Mouse (Mus musculus) v-Abl transformed pro-B cells (cell line): Measurements from ENCODE around the gene Itga1.

ENCODE experiments used
- in situ Hi-C, 2 experiments: fragments of 400-800 bp; cut with MboI; formaldehyde crosslinking; loops; one replicate each; pipeline ENCODE4 v1.15.1; 2025; ENCODE audit not compliant: unreplicated experiment in 2 of 2

Itga1 gene

DNA sequence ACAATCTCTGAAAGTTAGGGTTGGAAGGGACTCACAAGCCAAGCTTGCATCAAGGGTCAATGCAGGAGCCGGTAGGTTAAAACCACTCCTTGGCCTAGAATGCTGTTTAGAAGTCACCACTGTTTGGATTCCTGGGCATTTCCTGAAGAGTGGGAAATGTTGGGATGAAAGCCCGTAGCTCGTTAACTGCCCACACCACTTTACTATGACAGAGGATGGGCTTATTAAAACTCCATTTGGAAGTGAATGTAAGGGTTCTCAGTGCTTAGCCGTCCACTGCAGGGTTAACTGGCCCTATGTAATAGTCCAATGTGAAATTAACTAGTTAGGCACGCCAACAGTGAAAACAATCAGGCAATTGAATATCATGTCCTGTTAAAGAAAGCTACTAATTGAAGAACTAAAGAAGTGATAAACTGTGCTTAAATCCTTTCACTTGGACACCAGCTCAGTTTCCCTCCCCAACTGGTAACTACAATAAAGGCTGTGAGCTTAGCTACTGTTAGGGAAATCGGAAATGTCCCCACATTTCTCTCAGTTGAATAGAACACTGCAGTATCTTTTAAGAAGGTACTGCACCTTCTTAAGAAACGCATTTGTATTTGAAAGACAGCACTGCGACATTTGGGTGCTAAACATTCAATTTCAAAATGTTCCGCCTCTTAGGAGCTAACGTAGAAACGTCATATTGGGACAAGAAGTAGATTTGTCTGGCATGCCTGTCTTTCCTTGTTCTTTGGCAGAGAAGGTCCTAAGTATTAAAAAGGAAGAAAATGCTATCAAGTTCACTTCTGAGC, 1.2 kb downstream of the Itga1 start:
- in situ Hi-C loops = no loop called here

DNA sequence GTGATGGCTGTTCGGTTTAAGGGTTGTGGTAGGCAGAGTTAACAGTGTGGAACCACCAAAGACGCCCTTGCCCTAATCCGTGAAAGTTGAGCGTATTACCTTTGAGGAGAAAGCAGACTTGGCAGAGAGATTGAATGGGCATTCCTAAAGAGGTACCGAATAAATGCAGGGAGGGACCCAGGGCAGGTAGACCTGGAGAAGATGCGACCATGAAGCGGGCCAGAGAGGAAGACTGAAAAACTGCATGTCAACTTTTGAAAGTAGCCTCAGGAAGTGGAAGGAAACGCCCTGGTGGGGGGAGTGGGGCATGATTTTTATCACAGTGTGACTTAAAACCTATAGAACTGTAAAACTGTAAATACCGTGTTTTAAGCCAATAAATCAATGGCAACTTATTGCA, 2.4 kb downstream of the Itga1 start:
- in situ Hi-C loops = no loop called here

DNA sequence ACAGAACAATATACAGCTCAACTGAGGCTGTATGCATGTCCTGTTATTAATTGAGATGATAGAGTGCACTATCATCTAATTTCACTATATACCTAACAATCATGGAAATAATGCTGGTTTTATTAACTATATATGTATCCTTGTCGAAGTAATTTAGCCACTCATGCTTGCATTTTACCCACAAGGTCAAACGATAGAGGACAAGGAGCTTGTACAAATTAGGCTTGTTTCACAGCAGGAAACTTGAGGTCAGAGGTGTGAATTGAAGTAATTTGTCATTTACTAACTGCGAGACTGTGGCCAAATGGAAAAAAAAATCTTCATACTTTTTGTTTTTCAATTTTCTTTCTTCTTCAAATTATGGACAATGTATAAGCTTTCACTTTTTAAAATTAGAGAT, 3.5 kb downstream of the Itga1 start:
- in situ Hi-C loops = no loop called here

DNA sequence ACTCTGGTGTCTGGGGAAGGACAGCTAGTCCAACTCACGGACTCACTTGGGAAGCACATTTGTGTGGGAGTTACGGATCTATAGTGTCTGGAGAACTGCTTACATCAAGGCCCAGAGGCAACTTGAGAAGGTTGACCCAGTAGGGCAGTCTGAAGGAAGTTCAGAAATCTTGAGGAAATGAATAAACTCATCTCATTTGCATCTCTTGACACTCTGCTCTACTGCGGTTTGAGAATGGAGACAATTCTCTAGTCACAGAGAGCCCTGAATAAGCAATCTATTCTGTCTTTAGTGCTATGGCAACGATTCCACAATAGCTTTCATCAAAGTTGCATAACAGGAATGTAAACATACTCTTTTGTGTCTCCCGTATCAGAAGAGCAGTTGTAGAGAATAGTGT, 4.8 kb downstream of the Itga1 start:
- in situ Hi-C loops = no loop called here

DNA sequence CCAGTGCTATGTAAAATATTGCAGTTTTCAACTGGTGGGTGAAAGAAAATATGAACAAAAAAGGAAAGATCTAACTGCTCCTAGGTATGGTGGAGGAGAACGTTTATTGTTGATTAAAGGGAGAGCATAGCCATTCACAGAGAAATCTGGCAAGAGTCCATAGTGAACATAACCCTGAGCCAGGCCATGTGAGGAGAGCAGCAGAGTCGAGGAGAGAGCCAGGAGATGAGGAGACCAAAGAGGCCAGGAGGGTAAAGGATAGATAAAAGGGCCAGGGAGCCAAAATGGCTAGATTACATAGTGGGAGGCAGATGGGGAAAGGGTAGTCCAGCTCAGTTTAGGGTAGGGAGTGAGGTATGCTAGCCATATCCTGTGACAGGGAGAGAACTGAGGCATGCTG, 5.5 kb downstream of the Itga1 start:
- in situ Hi-C loops = no loop called here

DNA sequence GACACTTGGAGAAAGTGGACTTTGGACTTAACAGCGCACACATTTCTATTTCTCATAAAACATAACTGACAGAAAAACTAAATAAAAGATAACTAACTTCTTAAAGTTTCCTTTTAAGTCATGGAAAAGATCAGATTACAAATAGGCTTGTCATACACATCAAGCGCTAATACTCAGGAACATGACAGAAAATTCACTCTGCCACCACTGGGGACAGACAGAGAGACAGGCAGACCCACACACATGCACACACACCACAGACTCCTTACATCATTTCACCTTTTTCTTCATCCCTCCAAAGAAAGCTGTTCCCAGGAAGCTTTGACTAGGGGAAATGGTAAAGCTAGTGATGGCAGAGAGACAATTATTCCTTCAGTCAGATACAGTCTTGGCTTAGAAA, 6.4 kb downstream of the Itga1 start:
- in situ Hi-C loops = no loop called here

DNA sequence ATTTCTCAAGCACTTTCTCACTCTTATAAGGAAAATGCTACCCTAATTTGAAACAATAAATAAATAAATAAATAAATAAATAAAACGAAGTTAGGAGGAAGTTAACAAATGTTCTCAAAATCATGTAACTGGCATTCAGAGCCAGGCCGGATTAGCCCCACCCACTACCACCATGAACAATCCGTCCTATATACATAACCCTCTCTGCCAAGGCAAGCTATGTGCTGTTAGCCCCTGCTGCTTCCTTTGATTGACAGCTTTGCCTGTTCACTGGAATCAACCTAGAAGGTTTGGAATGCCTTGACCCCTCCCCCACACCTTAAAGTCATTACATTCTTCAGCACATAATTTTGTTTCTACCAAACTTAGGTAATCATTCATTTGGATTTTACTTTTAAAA, 10.3 kb downstream of the Itga1 start:
- in situ Hi-C loops = no loop called here

DNA sequence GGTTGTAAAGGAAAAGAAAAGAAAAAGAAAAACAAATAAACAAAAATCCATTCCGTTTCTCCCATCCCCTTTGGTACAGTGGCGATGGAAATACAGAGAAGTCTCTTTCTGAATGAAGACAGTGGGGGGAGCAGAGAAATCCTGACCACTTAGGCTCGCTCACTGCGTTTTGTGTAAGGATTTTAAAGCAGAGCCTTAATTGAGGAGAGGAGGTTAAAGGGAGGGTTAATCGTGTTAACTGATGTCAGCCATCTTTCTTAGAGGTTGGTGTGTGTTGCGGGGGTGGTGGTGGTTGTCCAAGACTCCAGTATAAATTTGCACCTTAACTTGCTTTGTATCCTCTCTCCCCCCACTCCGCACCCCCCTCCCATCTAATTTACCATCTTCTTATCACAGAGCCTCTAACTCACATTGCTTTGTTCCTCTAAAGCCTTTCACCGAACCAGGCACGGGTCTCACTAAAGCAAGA, 10.8 kb downstream of the Itga1 start:
- in situ Hi-C loops = no loop called here

DNA sequence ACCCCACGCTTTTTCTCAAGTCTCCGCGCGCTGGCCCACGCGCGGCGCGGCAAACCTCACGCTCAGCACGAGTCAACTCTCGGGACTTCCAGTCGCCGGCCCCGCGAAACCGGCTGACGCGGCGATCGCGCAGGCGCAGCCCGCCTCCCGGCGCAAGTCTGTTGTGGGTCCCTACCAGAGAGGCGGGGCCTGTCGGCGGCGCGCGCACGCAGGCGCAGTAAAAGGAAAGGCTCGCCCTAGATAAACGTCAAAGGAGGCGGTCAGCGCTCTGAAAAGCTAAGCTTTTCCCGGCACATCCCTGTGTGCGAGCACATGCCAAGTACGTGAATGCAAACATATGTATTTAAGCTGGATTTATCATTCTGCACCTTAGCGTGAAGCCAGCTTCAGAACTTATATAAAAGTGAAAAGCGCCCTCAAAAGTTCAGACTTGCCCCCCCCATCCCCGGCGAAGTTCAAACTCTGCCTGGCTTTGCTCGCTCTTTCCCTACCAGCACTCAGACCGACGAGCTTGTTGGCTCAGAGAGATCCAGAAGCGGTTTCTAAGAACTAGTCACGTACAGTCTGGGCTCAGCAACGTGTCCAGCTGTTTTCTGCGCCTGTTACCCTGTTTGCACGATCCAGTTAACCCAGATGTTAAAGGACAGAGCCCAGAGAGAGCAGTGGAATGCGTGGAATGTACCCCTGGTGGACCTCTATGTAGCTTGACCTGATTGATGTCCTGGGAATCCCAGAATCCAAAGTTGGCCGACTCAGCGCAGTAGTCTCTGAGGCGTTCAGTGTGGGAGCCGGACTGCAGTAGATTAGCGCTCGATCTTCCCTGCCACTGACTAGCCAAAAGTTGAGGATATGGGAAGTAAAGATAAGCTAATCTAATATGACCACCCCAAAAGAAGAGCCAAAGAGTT, 11.4 kb downstream of the Itga1 start, which contains the start of gene Pelo:
TSS of gene Pelo (minus strand) at position 118 of the 908 bp plus-strand sequence.
- in situ Hi-C loops = no loop called here

DNA sequence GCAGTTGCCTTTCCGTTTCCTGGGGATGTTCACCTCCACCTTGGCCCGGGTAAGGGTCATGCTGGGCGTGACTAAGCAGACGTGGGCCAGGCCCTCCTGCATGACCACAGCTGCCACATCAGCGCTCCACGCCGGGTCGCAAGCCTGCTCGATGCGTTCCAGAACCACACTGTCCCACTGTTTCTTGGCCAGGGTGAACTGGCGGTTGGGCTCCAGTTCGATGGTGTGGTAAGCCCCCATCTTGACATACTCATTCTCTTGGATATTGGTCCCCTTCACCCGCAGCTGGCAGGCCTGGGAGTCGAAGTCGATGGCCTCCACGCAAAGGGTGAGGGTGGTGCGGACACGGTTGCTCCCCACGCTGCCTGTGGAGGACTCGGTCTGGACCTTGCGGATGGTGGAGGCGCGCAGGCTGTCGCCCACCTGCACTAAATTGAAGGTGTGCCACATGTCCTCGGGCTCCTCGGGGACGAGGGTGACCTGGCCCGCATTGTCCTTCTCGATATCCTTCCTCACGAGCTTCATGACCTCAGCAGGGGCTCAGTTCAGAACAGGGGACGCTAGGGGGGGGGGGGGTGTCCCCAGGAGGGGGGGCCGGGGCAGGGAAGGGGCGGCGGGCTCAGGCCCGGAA, 12.3 kb downstream of the Itga1 start:
- in situ Hi-C loops = loop anchor here in 1 of 2 experiments (5.0 to 10.0 kb wide), 2 partner anchors 88 to 125 kb away; no protein-coding TSS in a partner anchor

DNA sequence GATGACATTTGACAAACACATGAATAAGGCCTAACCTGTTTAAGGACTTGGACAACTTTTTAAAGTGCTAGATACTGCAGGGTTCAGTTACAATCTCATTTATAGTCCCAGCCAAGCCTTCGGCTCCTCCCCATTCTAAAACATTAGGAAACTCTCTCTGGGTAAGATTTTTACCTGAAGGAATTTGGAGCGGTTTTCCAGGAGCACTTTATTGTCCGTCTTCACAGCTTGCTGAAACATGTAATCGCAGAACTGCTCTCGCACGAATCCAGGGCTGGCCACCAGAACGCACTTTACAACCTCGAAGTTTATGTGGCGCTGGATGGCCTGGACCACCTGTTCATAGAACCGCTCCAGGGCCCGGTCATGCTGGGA, 12.8 kb downstream of the Itga1 start:
- in situ Hi-C loops = loop anchor here in 1 of 2 experiments (5.0 to 10.0 kb wide), 2 partner anchors 88 to 126 kb away; no protein-coding TSS in a partner anchor

DNA sequence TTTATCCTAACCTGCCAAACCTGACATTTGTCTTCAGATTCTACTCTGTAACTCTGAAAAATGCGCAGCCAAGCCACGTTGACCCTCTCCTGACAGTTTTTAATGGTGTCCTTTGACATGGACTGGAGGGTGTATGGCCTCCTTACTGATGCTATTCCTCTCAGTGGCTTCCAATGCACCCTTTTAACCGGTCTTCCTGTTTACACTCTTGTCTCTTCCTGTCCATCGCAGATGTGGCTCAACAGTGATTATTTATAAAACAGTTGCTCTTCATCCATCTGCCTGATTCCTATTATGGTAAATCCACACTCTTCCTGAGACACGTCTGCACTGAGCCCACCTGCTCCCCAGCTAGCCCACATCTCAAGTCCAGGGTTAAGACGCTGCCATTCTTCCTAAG, 15.8 kb downstream of the Itga1 start:
- in situ Hi-C loops = loop anchor here in 1 of 2 experiments (5.0 to 10.0 kb wide), 2 partner anchors 91 to 129 kb away; no protein-coding TSS in a partner anchor

DNA sequence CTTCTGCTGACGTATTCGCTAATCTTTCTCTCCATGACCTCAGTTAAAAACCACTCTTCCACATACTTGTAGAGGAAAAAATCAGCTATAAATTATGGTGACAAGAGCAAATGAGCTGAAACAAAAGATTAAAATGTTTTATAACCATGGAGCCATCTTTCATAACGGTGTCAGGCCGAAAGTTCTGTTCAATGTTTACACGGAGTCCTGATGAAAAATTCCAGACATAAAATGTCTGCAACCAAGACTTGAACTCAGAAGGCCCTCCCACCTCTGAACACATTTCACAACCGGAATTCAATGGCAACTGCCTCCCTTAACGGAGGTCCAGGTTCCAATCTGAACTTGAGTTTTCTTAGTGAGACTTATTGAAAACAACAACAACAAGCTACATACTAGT, 19.4 kb downstream of the Itga1 start:
- in situ Hi-C loops = loop anchor here in 1 of 2 experiments (10.0 kb wide), 1 partner anchor 132 kb away; no protein-coding TSS in a partner anchor

DNA sequence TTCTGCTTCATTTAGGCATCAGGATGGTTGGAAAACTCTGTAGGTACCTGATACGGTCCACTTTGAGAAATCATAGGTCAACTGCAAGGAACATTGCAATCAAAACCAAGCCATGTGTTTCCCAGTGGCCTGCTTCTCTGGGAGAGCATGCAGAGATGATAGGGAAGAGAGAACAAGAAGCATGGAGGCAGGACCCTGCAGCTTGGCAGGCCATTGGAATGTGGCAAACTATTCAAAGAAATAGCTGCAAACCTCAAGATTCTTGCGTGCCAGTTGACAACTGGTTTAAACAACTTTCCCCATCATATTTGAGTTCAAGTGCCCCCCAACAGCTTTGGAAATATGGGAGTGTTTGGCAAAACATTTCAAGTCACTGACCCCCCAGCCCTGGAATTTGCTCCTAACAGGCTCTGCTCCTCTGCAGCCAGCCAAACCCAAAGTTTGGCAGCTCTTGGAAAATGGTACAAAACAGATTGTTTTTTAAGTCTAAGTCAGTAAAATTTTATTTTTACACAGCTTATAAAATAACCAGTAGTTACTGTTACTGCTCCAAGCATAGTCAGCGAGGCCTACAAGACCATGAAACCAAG, 21.7 kb downstream of the Itga1 start:
- in situ Hi-C loops = loop anchor here in 1 of 2 experiments (10.0 kb wide), 1 partner anchor 135 kb away; no protein-coding TSS in a partner anchor

DNA sequence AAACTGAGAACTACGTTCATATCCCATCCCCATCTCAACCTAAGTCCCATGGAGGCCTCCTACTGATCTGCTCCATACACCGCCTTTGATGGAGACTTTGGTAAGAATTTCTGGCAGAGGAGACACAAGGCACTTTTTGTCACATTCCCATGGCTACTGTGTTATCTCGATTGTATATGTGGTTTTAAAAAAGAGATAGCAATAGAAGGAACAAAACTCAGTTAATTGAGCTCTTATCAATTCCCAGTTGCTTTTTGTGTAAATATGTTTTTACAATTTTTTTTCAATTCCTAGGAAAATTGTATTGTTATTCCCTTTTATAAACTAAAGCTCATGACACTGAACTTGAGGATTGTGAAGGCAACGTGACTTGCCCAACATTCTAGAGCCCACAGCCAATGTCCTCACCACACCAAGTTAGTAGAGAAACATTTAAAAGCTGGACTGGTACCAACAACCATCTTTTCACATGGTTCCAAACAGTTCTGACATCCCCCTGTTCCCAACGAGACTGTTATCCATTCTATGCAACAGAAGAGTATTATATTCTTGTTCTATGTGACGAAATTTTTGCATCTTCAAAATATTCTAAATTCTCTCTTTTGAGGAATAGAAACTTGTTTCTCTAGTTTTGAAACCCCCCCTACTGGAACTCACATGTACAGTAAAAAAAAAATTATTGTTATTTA, 22.6 kb downstream of the Itga1 start:
- in situ Hi-C loops = no loop called here

DNA sequence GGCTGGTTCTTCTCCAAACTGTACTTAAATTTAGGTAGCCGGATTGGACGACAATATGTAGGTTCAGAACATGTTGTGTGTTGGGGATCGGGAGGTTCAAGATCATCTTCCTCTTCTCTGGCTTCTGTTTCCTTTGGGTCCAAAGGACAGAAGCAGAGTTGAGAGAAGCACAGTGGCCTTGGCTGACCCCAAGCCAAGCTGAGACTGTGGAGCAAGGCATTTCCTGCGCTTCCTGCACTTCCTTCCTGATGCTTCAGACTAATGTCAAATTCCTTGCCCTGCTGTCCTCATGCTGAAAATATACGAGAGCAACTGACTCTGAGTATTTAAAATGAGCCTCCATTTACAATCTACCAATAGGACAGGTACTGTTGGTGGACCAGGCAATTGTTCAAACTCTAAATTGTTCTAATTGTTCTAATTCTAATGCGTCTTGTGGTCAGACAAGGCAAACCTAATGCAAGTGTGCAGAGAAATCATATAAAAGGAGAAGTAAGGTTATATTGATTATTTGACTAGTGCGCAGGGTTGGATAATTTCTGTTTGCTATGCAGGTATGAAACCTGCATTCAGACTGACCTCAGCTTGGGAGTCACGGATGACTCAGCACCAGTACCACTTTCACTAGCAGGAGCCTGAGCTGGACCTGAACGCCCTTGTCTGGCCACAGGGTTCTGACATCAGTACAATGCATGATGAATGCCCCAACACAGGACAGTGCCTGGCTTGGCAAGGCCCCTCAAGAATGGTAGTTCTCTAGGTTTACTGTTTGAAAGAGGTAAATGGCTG, 24.2 kb downstream of the Itga1 start:
- in situ Hi-C loops = no loop called here

DNA sequence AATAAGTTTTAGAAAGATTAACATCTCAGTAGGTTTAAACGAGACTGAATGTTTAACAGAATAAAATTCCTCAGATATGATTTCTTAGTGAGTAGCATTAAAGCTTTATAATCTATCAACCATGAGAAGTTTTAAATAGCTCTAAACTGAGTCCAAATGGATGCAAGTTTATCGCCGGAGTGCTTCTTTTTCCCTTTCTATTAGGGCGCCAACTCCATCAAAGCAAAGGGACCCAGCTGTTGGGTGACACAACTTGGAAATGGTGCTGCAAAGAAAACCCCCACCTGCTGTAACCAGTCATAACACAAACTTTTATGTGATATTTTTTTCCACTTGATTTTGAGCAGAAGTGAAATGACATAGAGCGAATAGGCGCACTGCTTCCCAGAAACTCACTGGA, 29.4 kb downstream of the Itga1 start:
- in situ Hi-C loops = no loop called here

DNA sequence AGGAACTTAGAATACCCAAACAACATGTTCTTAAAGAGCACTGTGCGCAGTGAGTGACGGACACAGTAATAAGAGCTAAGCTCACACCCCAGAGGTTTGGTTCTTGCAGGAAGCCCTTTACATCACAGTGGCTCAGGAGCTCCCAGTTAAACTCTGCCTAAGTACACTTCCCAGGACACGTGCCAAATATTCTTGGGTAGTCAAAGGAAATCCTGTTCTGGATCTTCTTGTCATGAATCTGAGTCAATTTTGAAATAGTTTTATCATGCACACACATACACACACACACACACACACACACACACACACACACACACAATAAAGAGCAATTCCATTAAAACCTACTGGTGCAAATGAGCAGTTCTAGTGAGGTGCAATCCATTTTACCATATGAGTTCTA, 30.3 kb downstream of the Itga1 start:
- in situ Hi-C loops = no loop called here

DNA sequence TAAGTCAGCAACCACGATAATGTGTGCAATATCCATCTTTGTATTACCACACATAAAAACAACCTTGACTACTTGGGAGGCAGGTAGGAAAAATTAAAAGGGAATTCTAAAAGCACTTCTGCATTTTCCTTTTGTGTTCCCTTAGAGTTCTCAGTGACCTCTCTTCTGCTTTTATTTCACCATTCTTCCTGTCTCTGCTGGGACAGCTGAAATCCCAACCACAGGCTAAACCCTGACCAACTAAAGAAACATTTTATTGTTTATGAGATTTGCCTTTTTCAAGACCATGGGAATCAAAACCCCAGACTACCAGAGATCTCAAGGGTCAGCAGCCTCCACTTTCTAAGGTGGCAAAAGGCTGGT, 33.8 kb downstream of the Itga1 start:
- in situ Hi-C loops = no loop called here
